Mouse (Mus musculus): ENCODE measurements at regions not wholly inside any gene's neighbourhood (a gene's known extent, or its start where the extent isn't known, plus 50 kb on each side); places are given as distances from the start of the nearest gene placed in this dataset.

DNA sequence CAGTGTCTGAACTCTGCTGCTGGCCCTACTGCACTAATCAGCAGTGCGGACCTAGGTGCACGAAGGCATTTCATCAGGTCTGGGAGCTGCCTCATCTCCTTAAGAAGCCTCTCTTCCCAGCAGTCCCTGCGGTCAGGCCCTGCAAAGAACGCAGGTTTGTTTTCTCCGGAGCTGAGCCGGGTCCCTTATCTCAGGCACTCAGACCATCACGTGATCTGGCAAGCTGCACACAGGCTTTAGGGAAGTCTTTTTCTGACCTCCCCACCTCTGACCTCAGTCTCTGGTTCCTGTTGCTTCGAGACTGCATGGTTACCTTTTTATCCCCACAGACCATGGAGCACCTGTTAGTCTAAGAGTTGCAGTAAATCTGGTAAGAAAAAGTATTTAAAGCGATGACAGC lies 59.8 kb upstream of the Cpeb4 start (continued):
- TF ChIP-seq RCOR1 (IDR thresholded peaks at IDR 0.05; ENCODE audit: low read depth, low read length): peak; percentile 54; the same call in 1 of the 2 replicates
- peak; percentile 89 for TF ChIP-seq ETS1 (IDR thresholded peaks at IDR 0.05; ENCODE audit: low read depth, low read length)
- no peak for TF ChIP-seq ZC3H11A (IDR thresholded peaks at IDR 0.05; ENCODE audit: low read depth, low read length)
- TF ChIP-seq RAD21 (IDR thresholded peaks at IDR 0.05; ENCODE audit: low read depth, low read length): no peak
- TF ChIP-seq CHD1 (IDR thresholded peaks at IDR 0.05; ENCODE audit: low read depth, low read length): no peak
- no peak for TF ChIP-seq KAT2A (conservative IDR thresholded peaks at IDR 0.05; ENCODE audit: low read depth, low read length)
- TF ChIP-seq NRF1 (IDR thresholded peaks at IDR 0.05; ENCODE audit: insufficient read depth, low read depth, low read length, poor library complexity, severe bottlenecking): no peak
- TF ChIP-seq POLR2A (IDR thresholded peaks at IDR 0.05; ENCODE audit: control insufficient read depth in 1 of 2, insufficient read depth in 1 of 2, low read depth in 1 of 2, low read length in 2 of 2, poor library complexity in 1 of 2): peak in 1 of 2 experiments; percentile 22; a peak in 1 of 4 replicates

DNA sequence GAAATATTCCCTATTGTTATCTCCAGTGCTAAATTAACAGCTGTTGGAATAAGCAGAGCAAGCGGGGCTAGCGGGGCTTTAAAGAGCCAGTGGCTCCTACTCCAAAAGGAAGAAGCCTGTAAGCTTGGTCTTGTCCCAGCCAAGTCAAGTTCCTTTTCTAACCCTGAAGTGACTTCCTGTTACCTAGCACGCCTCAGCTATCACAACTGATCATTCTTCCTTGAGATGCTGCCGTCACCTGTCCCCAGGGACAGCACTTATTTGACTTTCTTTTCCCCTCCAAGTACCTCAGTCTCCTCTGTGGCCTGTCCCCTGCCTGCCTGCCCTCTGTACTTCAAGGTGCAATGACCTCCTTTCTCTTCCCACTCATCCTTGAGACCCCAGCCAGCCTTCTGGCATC lies 57.4 kb upstream of the Cpeb4 start:
- no peaks in the 10 kb centered on the region for H3K9me3 ChIP-seq (replicated peaks; ENCODE audit: insufficient read depth, low read length)
- no peak overlapping the region for H3K4me3 ChIP-seq (ENCODE audit: control insufficient read depth in 1 of 2, insufficient read depth in 1 of 2, low read depth in 2 of 2, low read length in 2 of 2)
- no peaks in the 10 kb centered on the region for H3K79me2 ChIP-seq (ENCODE audit: control insufficient read depth, insufficient read depth, low read length, poor library complexity)
- TF ChIP-seq UBTF (IDR thresholded peaks at IDR 0.05; ENCODE audit: borderline replicate concordance, insufficient read depth, low read depth, low read length) (no peak), HCFC1 (IDR thresholded peaks at IDR 0.05; ENCODE audit: low read depth, low read length) (no peak), POLR2AphosphoS2 (IDR thresholded peaks at IDR 0.05; ENCODE audit: low read length) (no peak), ZC3H11A (IDR thresholded peaks at IDR 0.05; ENCODE audit: low read depth, low read length) (no peak), ELF1 (IDR thresholded peaks at IDR 0.05; ENCODE audit: low read depth, low read length) (no peak), EP300 (IDR thresholded peaks at IDR 0.05; ENCODE audit: low read depth in 1 of 2, low read length in 2 of 2) (peak in 1 of 2 experiments; percentile 32; a peak in 1 of 4 replicates)
- no peaks in the 10 kb centered on the region for H3K27me3 ChIP-seq (ENCODE audit: control insufficient read depth in 1 of 2, insufficient read depth in 2 of 2, low read length in 2 of 2)
- peaks cover 0 to 12% of the 10 kb centered on the region in 2 experiments; a peak in 2 of 4 replicates for H3K36me3 ChIP-seq (ENCODE audit: control insufficient read depth in 1 of 2, insufficient read depth in 2 of 2, low read length in 2 of 2)
- H3K4me1 ChIP-seq (ENCODE audit: control insufficient read depth in 1 of 2, insufficient read depth in 2 of 2, low read length in 2 of 2): peaks cover 11 to 15% of the 10 kb centered on the region in 2 experiments
- no peak overlapping the region for H3K27ac ChIP-seq (ENCODE audit: control insufficient read depth, low read depth, low read length)
- H3K9ac ChIP-seq (ENCODE audit: control insufficient read depth, low read depth, low read length, poor library complexity, severe bottlenecking): no peak overlapping the region
- peak; percentile 54 for DNase-seq (ENCODE audit: low read depth, low spot score)

DNA sequence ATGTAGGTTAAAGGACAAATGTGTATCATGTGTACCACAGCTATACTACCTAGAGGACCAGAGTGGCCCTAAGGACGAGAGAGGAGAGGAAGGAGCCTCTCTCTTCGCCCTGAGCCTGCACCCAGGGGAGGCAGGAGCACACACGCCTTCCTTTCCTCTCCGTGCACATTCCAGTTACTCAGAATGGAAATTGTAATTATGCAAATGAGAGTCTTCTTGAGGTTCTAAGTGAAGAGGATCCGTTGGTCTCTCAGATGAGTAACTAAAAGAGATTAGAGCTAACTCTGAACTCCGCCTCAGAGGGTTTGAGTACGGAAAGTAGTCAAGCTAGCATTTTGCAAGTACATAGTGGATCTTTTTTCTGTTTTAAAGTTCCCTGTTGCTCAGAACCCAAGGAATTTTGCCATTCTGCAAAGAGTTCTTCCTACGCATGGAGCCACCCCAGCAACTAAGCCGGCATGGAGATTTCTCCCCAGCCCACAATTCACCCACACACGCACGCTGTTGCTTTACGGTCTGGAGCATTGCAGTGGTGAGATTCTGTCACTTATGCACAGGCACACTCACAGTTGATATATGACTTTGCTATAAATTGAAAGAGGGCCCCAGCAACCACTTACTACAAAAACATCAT lies 56.0 kb upstream of the Cpeb4 start:
- DNase-seq (ENCODE audit: low read depth, low spot score): no peak
- H3K27me3 ChIP-seq (ENCODE audit: control insufficient read depth in 1 of 2, insufficient read depth in 2 of 2, low read length in 2 of 2): no peaks in the 10 kb centered on the region
- H3K9me3 ChIP-seq (replicated peaks; ENCODE audit: insufficient read depth, low read length): no peaks in the 10 kb centered on the region
- no peak for TF ChIP-seq MYB (IDR thresholded peaks at IDR 0.05; ENCODE audit: low read depth, low read length)
- no peak overlapping the region for H3K4me3 ChIP-seq (ENCODE audit: control insufficient read depth in 1 of 2, insufficient read depth in 1 of 2, low read depth in 2 of 2, low read length in 2 of 2)
- H3K4me1 ChIP-seq (ENCODE audit: control insufficient read depth in 1 of 2, insufficient read depth in 2 of 2, low read length in 2 of 2): peaks cover 11 to 27% of the 10 kb centered on the region in 2 experiments
- H3K9ac ChIP-seq (ENCODE audit: control insufficient read depth, low read depth, low read length, poor library complexity, severe bottlenecking): no peak overlapping the region
- peaks cover 0 to 14% of the 10 kb centered on the region in 2 experiments; a peak in 2 of 4 replicates for H3K36me3 ChIP-seq (ENCODE audit: control insufficient read depth in 1 of 2, insufficient read depth in 2 of 2, low read length in 2 of 2)
- no peaks in the 10 kb centered on the region for H3K79me2 ChIP-seq (ENCODE audit: control insufficient read depth, insufficient read depth, low read length, poor library complexity)
- H3K27ac ChIP-seq (ENCODE audit: control insufficient read depth, low read depth, low read length): no peak overlapping the region

Data from MEL (cell line).